Mouse (Mus musculus): Measurements from ENCODE around the gene Speer4c. TPM values are rescaled to one million over a fixed set of nuclear protein-coding genes. Genes with fewer than 3 reads are reported as not detected.

Gene Speer4c
- polyA plus RNA-seq, 1 experiment = not detected

Other genes with a start within 250 kb of the Speer4c start
- gene Gm21149, start 237.7 kb downstream of the Speer4c start, polyA plus RNA-seq (2012; rRNA removed) = not detected in 2 replicates
- 0.14 TPM in 1 of 2 replicates, not detected in the other for gene Gm21190, start 185.0 kb downstream of the Speer4c start, polyA plus RNA-seq (2012; rRNA removed)
- gene Gm21083, start 136.9 kb downstream of the Speer4c start, polyA plus RNA-seq (2012; rRNA removed) = not detected in 2 replicates
- not detected in 2 replicates for gene Speer4d, start 95.2 kb downstream of the Speer4c start, polyA plus RNA-seq (2012; rRNA removed)
- gene 4930572O03Rik, start 57.2 kb downstream of the Speer4c start, polyA plus RNA-seq (2012; rRNA removed) = not detected in 2 replicates
- 0.22 and 1.00 TPM in 2 replicates for gene Cacna2d1, start 220.4 kb upstream of the Speer4c start, polyA plus RNA-seq (2012; rRNA removed)

Data from thymus, adult 2 months (tissue).